Mouse (Mus musculus) gastrocnemius, postnatal 10 days (tissue): ENCODE data around the gene Apoa4. TPM values are rescaled to one million over a fixed set of nuclear protein-coding genes. Genes with fewer than 3 reads are reported as not detected.

Experiments used
- DNase-seq: peaks from one replicate; pipeline ENCODE4 v3.0.0; 2021; ENCODE audit warnings: mixed read lengths
- total RNA-seq, 2 experiments: library from RNA; stranded (reverse); gene quantifications; 2 replicates each; pipeline ENCODE4 v1.2.3; 2021

Apoa4 gene
- total RNA-seq, 2 experiments from 2014 or later = not detected

DNA sequence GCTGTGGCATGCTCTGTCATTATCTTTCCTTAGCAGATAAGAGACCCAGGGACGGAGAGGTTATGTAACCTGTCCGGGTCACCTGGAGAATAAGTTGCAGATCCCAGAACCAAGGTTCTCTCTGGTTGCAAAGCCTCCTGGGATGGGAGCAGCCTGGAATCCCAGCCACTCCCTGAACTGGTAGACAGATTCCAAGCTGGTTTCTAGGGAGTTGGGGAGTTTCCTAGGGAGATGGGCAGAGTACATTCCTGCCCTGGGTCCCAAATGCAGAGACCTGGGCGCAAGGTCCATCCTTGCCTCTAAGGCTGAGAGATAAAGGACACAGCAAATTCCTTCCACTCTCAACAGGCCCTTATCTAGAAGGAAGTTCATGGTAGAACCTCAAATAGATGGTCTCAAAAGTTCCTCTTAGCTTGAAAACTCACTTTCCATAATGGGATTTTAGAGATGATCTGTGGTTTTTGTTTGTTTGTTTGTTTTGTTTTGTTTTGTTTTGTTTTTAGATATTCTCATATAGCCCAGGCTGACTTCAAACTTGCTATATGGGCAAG is 13.4 kb upstream of the Apoa4 start:
- DNase-seq = no peak

DNA sequence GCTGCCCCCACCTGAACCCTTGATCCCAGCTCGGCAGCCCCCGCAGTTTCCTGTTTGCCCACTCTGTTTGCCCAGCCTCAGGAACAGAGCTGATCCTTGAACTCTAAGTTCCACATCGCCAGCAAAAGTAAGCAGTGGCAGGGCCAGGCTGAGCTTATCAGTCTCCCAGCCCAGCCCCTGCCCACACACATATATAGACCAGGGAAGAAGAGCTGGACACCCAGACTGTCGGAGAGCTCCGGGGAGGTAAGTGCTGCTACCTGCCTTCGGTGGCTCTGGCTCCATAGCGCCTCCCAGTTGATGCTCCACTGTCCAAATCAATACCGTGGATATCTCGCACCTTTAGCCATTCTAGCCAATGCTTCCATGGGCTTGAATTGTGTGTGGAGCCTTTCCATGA is 12.0 kb upstream of the Apoa4 start, which contains the start of gene Apoa1:
Gene Apoa1 (plus strand): TSS at position 90 of the 400 bp plus-strand sequence.
- no peak for DNase-seq

DNA sequence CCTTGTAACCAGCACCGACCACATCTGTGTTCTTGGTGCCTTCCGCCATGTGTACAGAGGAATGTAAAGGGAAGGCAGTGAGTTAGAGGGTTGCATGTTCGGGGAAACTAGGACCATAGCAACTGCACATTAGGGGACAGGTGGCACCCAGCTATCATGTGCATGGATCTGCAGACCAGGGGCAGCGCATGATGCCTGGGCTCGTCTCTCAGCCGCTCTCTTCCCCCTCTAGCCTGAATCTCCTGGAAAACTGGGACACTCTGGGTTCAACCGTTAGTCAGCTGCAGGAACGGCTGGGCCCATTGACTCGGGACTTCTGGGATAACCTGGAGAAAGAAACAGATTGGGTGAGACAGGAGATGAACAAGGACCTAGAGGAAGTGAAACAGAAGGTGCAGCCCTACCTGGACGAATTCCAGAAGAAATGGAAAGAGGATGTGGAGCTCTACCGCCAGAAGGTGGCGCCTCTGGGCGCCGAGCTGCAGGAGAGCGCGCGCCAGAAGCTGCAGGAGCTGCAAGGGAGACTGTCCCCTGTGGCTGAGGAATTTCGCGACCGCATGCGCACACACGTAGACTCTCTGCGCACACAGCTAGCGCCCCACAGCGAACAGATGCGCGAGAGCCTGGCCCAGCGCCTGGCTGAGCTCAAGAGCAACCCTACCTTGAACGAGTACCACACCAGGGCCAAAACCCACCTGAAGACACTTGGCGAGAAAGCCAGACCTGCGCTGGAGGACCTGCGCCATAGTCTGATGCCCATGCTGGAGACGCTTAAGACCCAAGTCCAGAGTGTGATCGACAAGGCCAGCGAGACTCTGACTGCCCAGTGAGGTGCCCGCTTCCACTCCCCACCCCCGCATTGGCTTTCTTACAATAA is 10.7 kb upstream of the Apoa4 start:
- peak; percentile 82 for DNase-seq

DNA sequence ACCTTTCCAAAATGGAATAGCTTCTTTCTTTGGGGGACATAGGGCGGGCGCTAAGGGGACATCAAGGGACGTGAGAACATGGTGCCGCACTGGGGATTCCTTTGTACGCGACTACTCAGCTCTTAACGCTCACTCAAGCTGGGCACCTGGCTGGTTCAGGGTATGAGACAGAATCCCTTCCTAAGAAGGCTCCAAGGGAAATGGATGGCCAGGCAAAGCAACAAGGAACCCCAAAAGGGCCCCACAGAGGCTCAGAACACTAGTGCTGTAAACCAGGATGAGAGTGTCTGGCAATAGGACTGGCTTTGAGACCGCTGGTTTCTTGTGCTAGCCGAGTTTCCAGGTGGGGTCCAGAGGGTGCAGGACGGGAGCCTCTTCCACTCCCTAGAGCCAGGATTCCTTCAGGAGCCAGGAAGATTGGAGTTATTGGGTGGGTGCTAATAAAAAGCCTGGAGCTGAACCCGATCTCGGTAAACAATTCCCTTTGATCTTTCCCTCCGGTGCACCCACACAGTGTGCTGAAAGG is 10.0 kb upstream of the Apoa4 start:
- DNase-seq = no peak

DNA sequence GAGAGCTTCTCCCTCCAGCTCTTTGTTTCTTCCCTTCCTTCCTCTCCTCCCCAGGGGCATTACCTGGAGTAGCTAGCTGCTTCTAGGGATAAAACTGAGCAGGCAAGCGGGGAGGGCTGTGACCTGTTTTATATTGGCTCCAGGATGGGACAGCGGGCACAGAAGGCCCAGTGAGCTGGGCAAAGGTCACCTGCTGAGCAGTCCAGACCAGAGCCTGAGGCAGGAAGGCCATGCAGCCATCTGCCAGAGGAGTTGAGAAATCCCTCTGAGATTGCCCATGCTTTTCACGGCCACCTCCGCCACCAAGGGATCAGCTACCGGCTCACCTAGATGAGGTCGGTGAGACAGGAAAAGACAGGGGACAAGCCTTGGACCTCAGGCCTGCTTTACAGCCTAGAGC is 5.3 kb upstream of the Apoa4 start:
- no peak for DNase-seq

DNA sequence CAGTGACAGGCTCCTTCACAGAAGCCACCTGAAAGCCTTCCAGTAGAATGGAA is 5.1 kb upstream of the Apoa4 start, which contains the start of gene Apoc3:
Gene Apoc3 (minus strand): TSS at position 41 of the 53 bp plus-strand sequence.
- no peak for DNase-seq

DNA sequence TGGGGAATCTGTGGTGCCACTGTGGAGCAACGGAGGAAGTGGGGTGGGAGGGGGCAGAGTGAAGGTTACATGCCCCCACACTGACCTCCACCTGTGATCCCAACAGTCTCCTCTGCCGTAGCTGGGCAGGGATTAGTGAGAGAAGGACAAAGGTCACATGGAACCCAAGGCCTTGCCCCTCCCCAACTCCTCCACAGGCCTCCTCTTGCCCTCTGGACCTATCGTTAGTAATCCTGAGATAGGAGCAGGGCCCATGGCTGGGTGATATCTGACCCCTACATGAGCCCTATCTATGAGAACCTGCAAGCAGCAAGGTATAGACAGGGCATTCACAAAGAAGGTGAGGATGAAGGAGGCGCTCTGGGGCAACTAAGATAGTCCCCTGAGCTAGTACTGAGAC is 4.8 kb upstream of the Apoa4 start:
- DNase-seq = no peak

DNA sequence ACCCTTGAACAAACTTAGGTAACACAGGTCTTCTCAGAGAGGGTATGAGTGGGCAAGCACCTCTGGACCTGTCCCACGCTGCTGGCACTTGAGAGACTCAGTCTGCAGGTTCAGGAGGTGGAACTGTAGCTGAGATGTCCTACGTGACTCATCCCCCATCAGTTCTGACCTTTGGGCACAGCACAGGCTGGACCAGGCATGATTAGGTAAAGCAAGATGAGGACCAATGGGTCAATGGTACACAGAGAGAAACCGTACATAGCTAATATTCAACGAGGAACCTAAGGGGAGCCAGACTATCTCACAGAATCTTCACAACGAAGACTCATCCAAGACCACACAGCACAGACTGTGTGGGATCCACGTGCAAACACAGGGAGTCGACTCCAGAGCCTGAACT is 1.6 kb upstream of the Apoa4 start:
- no peak for DNase-seq

DNA sequence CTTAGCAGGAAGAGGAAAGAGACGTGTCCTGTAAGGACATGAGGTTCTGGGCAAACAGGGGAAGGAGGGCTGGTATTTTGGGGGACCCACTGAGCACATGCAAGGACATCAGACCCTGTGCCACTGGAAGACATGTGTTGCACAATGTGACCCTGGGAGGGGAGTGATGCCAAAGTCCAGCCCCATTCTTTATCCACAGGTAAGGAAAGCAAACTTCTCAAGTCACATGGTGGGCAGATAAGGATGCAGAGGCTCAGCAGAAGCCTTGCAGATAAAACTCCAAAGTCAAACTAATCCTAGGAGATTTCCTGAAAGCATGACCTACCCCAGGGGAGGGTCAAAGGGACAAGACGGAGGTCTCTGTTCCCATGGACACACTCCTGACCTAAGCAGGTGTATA is 1.3 kb downstream of the Apoa4 start:
- DNase-seq = no peak

DNA sequence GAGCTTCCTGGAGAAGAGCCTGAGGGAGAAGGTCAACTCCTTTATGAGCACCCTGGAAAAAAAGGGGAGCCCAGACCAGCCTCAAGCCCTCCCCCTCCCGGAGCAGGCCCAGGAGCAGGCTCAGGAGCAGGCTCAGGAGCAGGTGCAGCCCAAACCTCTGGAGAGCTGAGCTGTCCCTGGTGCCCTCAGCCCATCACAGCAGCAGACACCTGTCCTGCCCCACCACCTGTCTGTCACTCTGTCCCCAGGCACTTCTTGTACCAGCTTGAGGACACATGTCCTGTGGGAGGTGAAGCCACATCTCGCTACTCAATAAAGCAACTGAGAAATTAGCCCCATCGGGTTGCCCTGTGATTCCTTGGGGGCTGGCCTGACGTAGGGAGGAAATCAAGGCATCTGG is 2.6 kb downstream of the Apoa4 start:
- no peak for DNase-seq

DNA sequence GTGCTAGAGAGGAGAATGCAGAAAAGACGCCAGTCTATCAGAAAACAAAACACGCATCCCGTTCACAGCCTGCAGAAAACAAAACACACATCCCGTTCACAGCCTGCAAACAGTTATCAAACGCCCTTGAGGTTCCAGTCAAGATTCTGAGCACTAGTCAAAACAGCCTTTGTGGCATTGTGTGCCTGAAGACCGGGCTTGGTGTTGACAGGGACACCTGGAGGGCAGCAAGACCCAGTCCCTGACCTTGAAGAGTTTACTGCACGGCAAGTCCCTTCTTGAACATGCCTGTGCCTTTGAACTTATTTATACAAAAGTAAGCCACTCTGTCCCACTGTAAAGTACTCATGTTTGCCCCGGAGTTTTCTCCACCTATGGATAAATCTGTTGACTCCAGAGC is 3.1 kb downstream of the Apoa4 start:
- DNase-seq = no peak

DNA sequence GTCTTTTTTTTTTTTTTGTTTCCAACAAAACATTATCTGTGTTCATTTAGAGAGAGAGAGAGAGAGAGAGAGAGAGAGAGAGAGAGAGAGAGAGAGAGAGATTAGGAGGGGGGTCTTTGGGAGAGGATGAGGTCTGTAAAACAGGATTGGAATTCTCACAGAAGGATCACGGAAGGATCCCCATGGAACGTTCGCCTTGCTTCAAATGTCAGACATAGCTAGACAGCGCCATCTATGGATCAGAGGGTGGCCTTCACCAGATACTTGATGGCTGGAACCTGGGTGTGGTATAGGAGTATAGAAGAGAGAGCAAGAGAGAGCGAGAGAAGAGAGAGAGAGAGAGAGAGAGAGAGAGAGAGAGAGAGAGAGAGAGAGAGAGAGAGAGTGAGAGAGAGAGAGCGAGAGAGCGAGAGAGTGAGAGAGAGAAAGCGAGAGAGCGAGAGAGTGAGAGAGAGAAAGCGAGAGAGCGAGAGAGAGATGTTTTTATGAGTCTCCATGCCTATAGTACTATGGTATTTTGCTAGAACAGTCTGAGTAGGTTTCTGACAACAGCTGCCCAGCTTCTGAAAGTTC is 6.3 kb downstream of the Apoa4 start:
- DNase-seq = peak; percentile 51

DNA sequence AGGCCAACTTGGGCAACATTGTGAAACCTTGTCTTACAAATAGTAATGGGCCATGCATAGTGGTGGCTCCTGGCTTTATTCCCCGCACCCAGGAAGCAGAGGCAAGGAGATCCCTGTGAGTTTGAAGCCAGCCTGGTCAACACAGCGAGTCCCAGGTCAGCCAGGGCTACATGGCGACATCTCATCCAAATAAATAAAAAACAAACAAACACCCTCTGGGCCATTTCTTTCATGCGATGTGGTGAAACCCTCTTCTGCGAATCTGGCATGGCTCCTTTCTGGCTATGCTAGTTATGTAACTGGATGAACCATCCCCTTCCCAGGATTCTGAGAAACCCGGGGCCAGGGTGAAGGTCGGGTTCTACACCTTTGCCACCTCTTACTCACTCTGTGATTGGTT is 15.7 kb downstream of the Apoa4 start:
- DNase-seq = no peak

DNA sequence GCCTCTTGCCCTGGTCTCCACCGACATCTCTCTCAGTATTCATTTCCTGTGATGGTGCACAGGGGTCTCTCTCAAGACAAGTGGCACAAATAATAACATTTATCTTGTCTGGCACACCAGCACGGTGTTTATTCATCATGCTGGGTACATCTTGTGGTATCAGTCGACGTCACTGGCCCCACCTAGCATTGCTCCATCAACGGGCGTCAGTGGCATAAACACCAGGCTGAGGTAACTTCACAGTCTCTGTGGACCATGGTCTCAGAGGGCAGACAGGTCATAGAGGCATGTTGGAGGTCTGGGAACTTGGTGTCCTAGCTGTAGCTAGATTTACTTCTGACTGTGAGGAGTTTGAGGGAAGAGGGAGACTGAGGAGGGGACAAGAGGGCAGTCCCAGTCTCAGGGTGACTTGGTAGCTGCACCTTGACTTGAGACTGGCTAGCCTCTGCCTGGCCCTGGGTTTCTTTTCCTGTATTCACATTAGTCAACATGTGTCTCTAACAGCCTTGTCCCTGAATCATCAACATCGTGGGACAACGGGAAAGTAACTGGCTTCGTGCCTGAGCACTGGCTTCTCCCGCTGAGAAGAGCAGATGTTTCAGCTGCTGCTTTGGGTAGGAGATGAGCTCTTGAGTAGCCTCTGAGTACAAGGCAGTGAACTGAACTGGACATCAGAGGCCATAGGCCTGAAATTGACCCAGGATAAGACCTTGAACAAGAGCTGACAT is 16.3 kb downstream of the Apoa4 start:
- no peak for DNase-seq

DNA sequence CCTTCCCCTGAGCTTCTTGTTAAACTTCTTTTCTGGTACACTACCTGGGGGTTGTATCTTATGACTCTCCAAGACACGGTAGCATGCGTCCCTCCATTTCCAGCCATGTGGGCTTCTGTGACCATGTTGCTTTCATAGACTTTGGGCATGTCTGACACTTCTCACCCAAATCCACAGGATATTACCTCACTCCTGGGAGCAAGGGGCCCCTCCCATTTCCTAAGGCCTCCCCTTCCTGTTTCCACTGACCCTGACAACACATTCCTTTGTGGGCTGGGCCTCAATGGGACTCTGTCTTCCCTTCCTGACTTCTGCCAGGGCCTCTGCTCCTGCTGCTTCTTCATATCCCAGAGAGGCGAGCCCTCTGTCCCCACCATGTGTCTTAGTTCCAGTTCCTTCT is 17.1 kb downstream of the Apoa4 start:
- DNase-seq = no peak

DNA sequence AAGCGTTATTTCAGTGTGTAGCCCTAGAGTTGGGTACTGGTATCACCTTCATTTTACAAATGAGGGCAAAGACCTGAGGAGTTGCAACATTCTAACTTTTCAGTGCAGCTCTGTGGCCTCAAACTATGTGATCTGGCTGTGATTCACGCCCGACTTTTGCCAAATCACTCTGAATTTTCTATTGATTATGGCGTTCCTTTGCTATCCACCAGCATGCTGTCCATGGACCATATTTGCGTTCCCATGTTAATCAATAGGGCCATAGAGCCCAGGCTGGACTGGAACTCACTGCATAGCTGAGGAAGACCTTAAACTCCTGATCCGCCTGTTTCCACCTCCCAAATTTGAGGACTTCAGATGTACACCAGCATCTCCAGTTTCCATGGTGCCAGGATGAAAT is 18.6 kb downstream of the Apoa4 start:
- no peak for DNase-seq

DNA sequence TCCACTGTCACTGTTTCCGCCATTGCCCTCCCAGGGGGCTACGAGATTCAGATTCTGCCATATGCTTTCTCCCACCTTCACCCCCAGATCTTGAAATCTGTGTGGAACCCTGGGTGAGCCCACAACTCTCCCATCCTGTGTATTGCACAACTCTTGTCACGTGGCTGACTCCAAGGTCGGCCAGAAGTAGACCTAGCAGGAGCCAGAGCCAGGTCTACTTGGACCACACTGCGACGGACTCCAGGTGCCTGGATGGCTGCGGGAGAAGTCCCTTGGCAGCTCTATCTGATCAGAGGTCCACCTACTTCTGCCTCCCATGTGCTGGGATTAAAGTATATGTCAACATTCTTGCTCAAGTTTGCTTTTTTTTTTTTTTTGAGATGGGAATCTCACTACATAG is 20.6 kb downstream of the Apoa4 start:
- no peak for DNase-seq

DNA sequence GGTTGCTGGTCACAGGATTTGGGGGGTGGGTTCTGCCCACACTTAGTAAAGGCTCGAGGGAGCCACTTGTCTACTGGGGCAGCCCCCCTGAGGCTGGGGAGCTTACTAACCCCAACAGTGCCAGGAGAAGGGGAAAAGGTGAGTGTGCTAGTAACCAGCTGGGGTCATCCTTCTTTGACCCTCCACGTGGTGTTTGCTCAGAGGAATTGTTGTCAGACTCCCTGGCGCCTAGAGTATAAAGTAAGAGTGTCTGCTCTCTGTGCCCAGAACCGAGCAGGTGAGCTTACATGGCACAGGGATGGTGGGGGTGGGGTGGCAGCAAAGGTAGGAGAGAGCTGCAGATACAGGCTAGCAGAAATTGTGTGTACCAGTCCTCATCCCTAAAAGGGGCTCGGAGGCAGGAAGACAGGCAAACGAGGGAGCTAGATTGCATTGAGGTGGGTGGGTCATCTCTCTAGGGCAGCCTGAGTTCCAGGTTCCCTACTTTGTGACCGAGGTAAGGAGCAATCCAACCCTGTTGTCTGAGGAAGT is 27.9 kb downstream of the Apoa4 start, which contains the start of gene Apoa5:
Gene Apoa5 (plus strand): TSS at position 291 of the 531 bp plus-strand sequence.
- DNase-seq = no peak

DNA sequence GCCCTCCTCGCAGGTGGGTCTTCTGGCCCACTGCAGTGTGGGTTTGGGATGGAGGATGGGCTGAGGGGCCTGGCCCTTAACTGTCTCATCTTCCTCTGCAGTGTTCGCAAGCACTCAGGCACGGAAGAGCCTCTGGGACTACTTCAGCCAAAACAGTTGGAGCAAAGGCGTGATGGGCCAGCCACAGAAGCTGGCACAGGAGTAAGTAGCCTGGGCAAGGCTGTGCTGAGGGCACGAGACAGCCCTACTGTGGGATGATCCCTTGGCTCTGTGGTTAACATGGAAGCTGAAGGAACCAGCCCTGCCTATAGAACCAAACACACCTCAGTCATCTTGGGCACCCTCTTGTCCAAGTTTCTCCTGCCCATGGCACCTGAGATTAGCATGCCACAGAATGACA is 28.6 kb downstream of the Apoa4 start:
- DNase-seq = no peak

DNA sequence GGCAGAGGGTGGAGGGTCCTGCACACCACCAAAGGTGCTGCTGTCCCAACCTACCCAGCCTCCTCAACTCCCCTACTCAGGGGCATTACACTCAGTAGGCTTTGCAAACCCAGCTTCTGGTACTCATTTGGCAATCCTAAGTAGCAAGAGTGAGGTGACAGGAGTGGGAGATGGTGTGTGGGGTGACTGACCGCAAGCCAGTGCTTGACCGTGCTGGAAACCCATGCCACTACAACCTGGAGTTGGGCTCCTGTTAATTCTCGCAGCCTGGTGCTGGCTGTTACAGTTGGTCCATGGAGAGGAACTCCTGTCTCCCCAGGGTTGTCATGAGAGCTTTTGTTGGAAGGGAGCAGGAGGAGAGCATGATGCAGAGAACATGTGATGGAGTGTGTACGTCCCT is 30.3 kb downstream of the Apoa4 start:
- DNase-seq = no peak

DNA sequence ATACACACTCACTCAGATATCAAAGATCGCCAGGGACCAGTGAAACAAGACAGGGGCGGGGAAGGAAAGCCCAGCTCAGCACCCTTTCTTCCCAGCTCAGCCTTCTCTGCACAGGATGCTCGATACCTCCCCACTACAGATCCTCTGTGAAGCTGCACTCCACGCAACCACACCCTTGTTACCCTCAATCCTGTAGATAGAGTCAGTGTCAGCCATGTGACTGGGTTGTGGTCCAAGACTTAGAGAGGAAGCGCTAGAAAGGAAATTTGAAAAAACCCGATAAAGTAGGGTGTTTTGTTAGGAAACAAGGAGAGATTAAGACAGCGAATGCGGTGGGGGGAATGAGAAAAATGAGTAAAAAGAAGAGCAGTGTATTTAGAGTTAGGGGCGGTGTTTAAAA is 31.6 kb downstream of the Apoa4 start:
- no peak for DNase-seq

DNA sequence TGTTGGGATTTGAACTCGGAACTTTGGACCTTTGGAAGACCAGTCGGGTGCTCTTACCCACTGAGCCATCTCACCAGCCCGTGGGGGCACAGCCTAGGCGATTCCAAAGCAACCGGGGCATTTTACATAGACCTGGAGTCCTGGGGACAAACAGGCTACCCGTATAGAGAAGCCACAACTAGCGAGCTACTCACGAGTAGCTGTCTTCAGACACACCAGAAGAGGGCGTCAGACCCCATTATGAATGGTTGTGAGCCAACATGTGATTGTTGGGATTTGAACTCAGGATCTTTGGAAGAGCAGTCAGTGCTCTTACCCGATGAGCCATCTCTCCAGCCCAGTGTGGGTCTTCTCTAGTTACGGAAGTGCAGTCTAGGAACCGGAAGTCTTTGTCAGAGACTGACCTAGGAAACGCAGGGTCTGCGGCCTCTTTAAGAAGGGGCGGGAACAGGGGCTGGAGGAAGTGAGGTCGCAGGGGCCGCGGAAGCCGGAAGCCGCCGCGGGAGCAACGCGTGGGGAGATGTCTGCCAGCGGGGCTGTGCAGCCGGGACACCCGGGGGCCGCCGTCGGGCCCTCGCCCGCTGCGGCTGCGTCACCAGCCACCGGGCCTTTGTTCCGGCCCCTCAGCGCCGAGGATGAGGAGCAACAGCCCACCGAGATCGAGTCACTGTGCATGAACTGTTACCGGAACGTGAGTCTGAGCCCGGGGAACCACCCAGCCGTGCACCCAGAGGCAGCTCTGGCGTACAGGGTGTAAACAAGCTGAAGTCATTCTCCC is 32.4 kb downstream of the Apoa4 start, which contains the start of gene Zpr1:
Gene Zpr1 (plus strand): TSS at position 388 of the 778 bp plus-strand sequence.
- peak; percentile 81 for DNase-seq
